Mouse (Mus musculus): Measurements from ENCODE around the gene Pigq. TPM values are rescaled to one million over a fixed set of nuclear protein-coding genes. Genes with fewer than 3 reads are reported as not detected.

Gene Pigq
- polyA plus RNA-seq, 1 experiment from 2014 or later: 60.8 TPM

- H3K9ac ChIP-seq: peak overlapping the region; percentile 88; the same call in 1 of the 2 replicates
Observed at GRCm38 (mm10) chr17:25918037-25918750, 26.5 kb downstream of the Pigq start.

GRCm38 (mm10) chr17:25916931-25917647 is 27.6 kb downstream of the Pigq start:
- Histone ChIP-seq H3K4me2 (no peak overlapping the region; the same call in 1 of the 2 replicates), H3K9ac (no peak overlapping the region), H3K36me3 (0 out of 2 replicates have a peak, but pooled peaks cover 1% of the 10 kb centered on the region), H3K9me3 (no peaks in the 10 kb centered on the region), H3K4me1 (peaks cover 23% of the 10 kb centered on the region), H3K4me3 (replicated peaks) (no peak overlapping the region), H3K27ac (peak overlapping the region; percentile 59), H3K27me3 (replicated peaks) (no peaks in the 10 kb centered on the region)
- 66% methylated on average over 8 of the region's 8 CpGs for WGBS
- ATAC-seq (ENCODE audit: insufficient read depth, low FRiP score, low read depth): no peak

More at GRCm38 (mm10) chr17:25918037-25918750, 26.5 kb downstream of the Pigq start:
- no peaks in the 10 kb centered on the region for H3K9me3 ChIP-seq
- H3K27ac ChIP-seq: peak overlapping the region; percentile 82; the same call in 1 of the 2 replicates
- peaks cover 23% of the 10 kb centered on the region for H3K4me1 ChIP-seq
- WGBS: 74% methylated on average over 9 of the region's 9 CpGs
- ATAC-seq (ENCODE audit: insufficient read depth, low FRiP score, low read depth): no peak
- no peaks in the 10 kb centered on the region for H3K27me3 ChIP-seq (replicated peaks)
- peak overlapping the region; percentile 92 for H3K4me3 ChIP-seq (replicated peaks)
- peak overlapping the region; percentile 79 for H3K4me2 ChIP-seq
- H3K36me3 ChIP-seq: no peaks in the 10 kb centered on the region

- H3K36me3 ChIP-seq: 0 out of 2 replicates have a peak, but pooled peaks cover 6% of the 10 kb centered on the region
- no peak for ATAC-seq (ENCODE audit: insufficient read depth, low FRiP score, low read depth)
- H3K9me3 ChIP-seq: no peaks in the 10 kb centered on the region
Observed at GRCm38 (mm10) chr17:25914295-25914694, 30.4 kb downstream of the Pigq start.

GRCm38 (mm10) chr17:25913877-25914275 is 30.9 kb downstream of the Pigq start:
- no peak overlapping the region for H3K4me2 ChIP-seq
- H3K27ac ChIP-seq: no peak overlapping the region
- no peak overlapping the region for H3K9ac ChIP-seq
- 0 out of 2 replicates have a peak, but pooled peaks cover 6% of the 10 kb centered on the region for H3K36me3 ChIP-seq
- no peak overlapping the region for H3K4me3 ChIP-seq (replicated peaks)
- H3K4me1 ChIP-seq: peaks cover 18% of the 10 kb centered on the region
- ATAC-seq (ENCODE audit: insufficient read depth, low FRiP score, low read depth): no peak
- WGBS: 65% methylated on average over 1 of the region's 1 CpGs
- H3K9me3 ChIP-seq: no peaks in the 10 kb centered on the region
- H3K27me3 ChIP-seq (replicated peaks): no peaks in the 10 kb centered on the region

More at GRCm38 (mm10) chr17:25914295-25914694, 30.4 kb downstream of the Pigq start:
- WGBS: 74% methylated on average over 4 of the region's 4 CpGs
- Histone ChIP-seq H3K4me3 (replicated peaks) (no peak overlapping the region), H3K27me3 (replicated peaks) (no peaks in the 10 kb centered on the region), H3K4me1 (peaks cover 18% of the 10 kb centered on the region), H3K4me2 (no peak overlapping the region), H3K27ac (no peak overlapping the region), H3K9ac (no peak overlapping the region)

- Histone ChIP-seq H3K4me2 (no peak overlapping the region), H3K9me3 (no peaks in the 10 kb centered on the region), H3K27ac (no peak overlapping the region), H3K36me3 (0 out of 2 replicates have a peak, but pooled peaks cover 6% of the 10 kb centered on the region), H3K4me1 (peaks cover 13% of the 10 kb centered on the region), H3K4me3 (replicated peaks) (no peak overlapping the region), H3K9ac (no peak overlapping the region), H3K27me3 (replicated peaks) (no peaks in the 10 kb centered on the region)
- ATAC-seq (ENCODE audit: insufficient read depth, low FRiP score, low read depth): no peak
- WGBS: 76% methylated on average over 14 of the region's 14 CpGs
Observed at GRCm38 (mm10) chr17:25913186-25913876, 31.4 kb downstream of the Pigq start.

GRCm38 (mm10) chr17:25911816-25912215 is 32.9 kb downstream of the Pigq start:
- ATAC-seq (ENCODE audit: insufficient read depth, low FRiP score, low read depth): no peak
- Histone ChIP-seq H3K4me1 (0 out of 2 replicates have a peak, but pooled peaks cover 4% of the 10 kb centered on the region), H3K27me3 (replicated peaks) (no peaks in the 10 kb centered on the region), H3K9ac (no peak overlapping the region), H3K4me2 (no peak overlapping the region), H3K36me3 (0 out of 2 replicates have a peak, but pooled peaks cover 6% of the 10 kb centered on the region), H3K9me3 (no peaks in the 10 kb centered on the region), H3K27ac (no peak overlapping the region), H3K4me3 (replicated peaks) (no peak overlapping the region)
- 87% methylated on average over 4 of the region's 4 CpGs for WGBS

- no peaks in the 10 kb centered on the region for H3K9me3 ChIP-seq
- H3K9ac ChIP-seq: no peak overlapping the region
- 86% methylated on average over 2 of the region's 2 CpGs for WGBS
- no peaks in the 10 kb centered on the region for H3K27me3 ChIP-seq (replicated peaks)
- H3K27ac ChIP-seq: no peak overlapping the region
- H3K36me3 ChIP-seq: 0 out of 2 replicates have a peak, but pooled peaks cover 6% of the 10 kb centered on the region
- no peak overlapping the region for H3K4me2 ChIP-seq
- no peak for ATAC-seq (ENCODE audit: insufficient read depth, low FRiP score, low read depth)
- no peak overlapping the region for H3K4me3 ChIP-seq (replicated peaks)
- no peaks in the 10 kb centered on the region for H3K4me1 ChIP-seq
Observed at GRCm38 (mm10) chr17:25907640-25908039, 37.1 kb downstream of the Pigq start.

GRCm38 (mm10) chr17:25903061-25903460 is 41.7 kb downstream of the Pigq start:
- no peak overlapping the region for H3K9ac ChIP-seq
- no peaks in the 10 kb centered on the region for H3K9me3 ChIP-seq
- H3K4me2 ChIP-seq: no peak overlapping the region
- WGBS: 79% methylated on average over 3 of the region's 3 CpGs
- no peak overlapping the region for H3K27ac ChIP-seq
- H3K4me3 ChIP-seq (replicated peaks): no peak overlapping the region
- H3K36me3 ChIP-seq: 0 out of 2 replicates have a peak, but pooled peaks cover 9% of the 10 kb centered on the region
- H3K27me3 ChIP-seq (replicated peaks): no peaks in the 10 kb centered on the region
- H3K4me1 ChIP-seq: no peaks in the 10 kb centered on the region
- ATAC-seq (ENCODE audit: insufficient read depth, low FRiP score, low read depth): no peak

GRCm38 (mm10) chr17:25900193-25900592 is 44.5 kb downstream of the Pigq start:
- H3K4me1 ChIP-seq: no peaks in the 10 kb centered on the region
- H3K36me3 ChIP-seq: 0 out of 2 replicates have a peak, but pooled peaks cover 9% of the 10 kb centered on the region
- no peak for ATAC-seq (ENCODE audit: insufficient read depth, low FRiP score, low read depth)
- H3K4me2 ChIP-seq: no peak overlapping the region
- WGBS: 100% methylated on average over 1 of the region's 1 CpGs
- H3K9me3 ChIP-seq: no peaks in the 10 kb centered on the region
- H3K27ac ChIP-seq: no peak overlapping the region
- no peak overlapping the region for H3K9ac ChIP-seq
- H3K4me3 ChIP-seq (replicated peaks): no peak overlapping the region
- no peaks in the 10 kb centered on the region for H3K27me3 ChIP-seq (replicated peaks)

GRCm38 (mm10) chr17:25895891-25896290 is 48.8 kb downstream of the Pigq start:
- H3K9ac ChIP-seq: no peak overlapping the region
- no peaks in the 10 kb centered on the region for H3K4me1 ChIP-seq
- 73% methylated on average over 12 of the region's 12 CpGs for WGBS
- no peak overlapping the region for H3K27ac ChIP-seq
- H3K27me3 ChIP-seq (replicated peaks): no peaks in the 10 kb centered on the region
- ATAC-seq (ENCODE audit: insufficient read depth, low FRiP score, low read depth): no peak
- H3K4me2 ChIP-seq: no peak overlapping the region
- no peaks in the 10 kb centered on the region for H3K9me3 ChIP-seq
- H3K4me3 ChIP-seq (replicated peaks): no peak overlapping the region
- peaks cover 8% of the 10 kb centered on the region; the same call in 1 of the 2 replicates for H3K36me3 ChIP-seq

- no peaks in the 10 kb centered on the region for H3K9me3 ChIP-seq
- H3K4me1 ChIP-seq: no peaks in the 10 kb centered on the region
- no peak overlapping the region for H3K4me2 ChIP-seq
- H3K4me3 ChIP-seq (replicated peaks): no peak overlapping the region
- no peak overlapping the region for H3K9ac ChIP-seq
- peaks cover 3% of the 10 kb centered on the region; the same call in 1 of the 2 replicates for H3K36me3 ChIP-seq
- H3K27ac ChIP-seq: no peak overlapping the region
- no peaks in the 10 kb centered on the region for H3K27me3 ChIP-seq (replicated peaks)
- WGBS: 46% methylated on average over 2 of the region's 2 CpGs
- no peak for ATAC-seq (ENCODE audit: insufficient read depth, low FRiP score, low read depth)
Observed at GRCm38 (mm10) chr17:25895415-25895814, 49.3 kb downstream of the Pigq start.

All from stomach, embryonic 15.5 days (tissue).